Mouse (Mus musculus) urinary bladder, postnatal 4 days (tissue): ENCODE results near the gene Cdc14b.

Experiments used
- DNase-seq, 2 experiments: peaks; one replicate each; pipeline ENCODE4 v3.0.0; 2021 to 2022; ENCODE audit warnings: low spot score in 2 of 2

The Cdc14b gene

GRCm38 (mm10) chr13:64237000-64237680 is 38.0 kb downstream of the Cdc14b start:
- no peak for DNase-seq

- DNase-seq, result no peak
Observed at GRCm38 (mm10) chr13:64235777-64236176, 39.3 kb downstream of the Cdc14b start.

GRCm38 (mm10) chr13:64235062-64235715 is 39.9 kb downstream of the Cdc14b start:
- no peak for DNase-seq

GRCm38 (mm10) chr13:64233139-64233538 is 42.0 kb downstream of the Cdc14b start:
- no peak for DNase-seq

GRCm38 (mm10) chr13:64226725-64227124 is 48.4 kb downstream of the Cdc14b start:
- no peak for DNase-seq

- DNase-seq, result no peak
Observed at GRCm38 (mm10) chr13:64225738-64226137, 49.4 kb downstream of the Cdc14b start.

GRCm38 (mm10) chr13:64214891-64215290 is 60.2 kb downstream of the Cdc14b start:
- no peak for DNase-seq

GRCm38 (mm10) chr13:64211995-64212603 is 63.0 kb downstream of the Cdc14b start:
- DNase-seq, result no peak

- DNase-seq, result no peak
Observed at GRCm38 (mm10) chr13:64208146-64208545, 66.9 kb downstream of the Cdc14b start.

- DNase-seq, result no peak
Observed at GRCm38 (mm10) chr13:64205186-64205585, 69.9 kb downstream of the Cdc14b start.

GRCm38 (mm10) chr13:64204726-64205125 is 70.4 kb downstream of the Cdc14b start:
- no peak for DNase-seq

GRCm38 (mm10) chr13:64200911-64201310 is 74.2 kb downstream of the Cdc14b start:
- no peak for DNase-seq

GRCm38 (mm10) chr13:64198310-64198709 is 76.8 kb downstream of the Cdc14b start:
- no peak for DNase-seq

- DNase-seq, result no peak
Observed at GRCm38 (mm10) chr13:64197899-64198298, 77.2 kb downstream of the Cdc14b start.

- no peak for DNase-seq
Observed at GRCm38 (mm10) chr13:64187065-64187464, 88.0 kb downstream of the Cdc14b start.

GRCm38 (mm10) chr13:64186516-64186915 is 88.6 kb downstream of the Cdc14b start:
- no peak for DNase-seq

GRCm38 (mm10) chr13:64185586-64185985 is 89.5 kb downstream of the Cdc14b start:
- no peak for DNase-seq

- DNase-seq, result no peak
Observed at GRCm38 (mm10) chr13:64185176-64185575, 89.9 kb downstream of the Cdc14b start.

GRCm38 (mm10) chr13:64184361-64184760 is 90.7 kb downstream of the Cdc14b start:
- DNase-seq, result no peak

- DNase-seq, result no peak
Observed at GRCm38 (mm10) chr13:64183583-64183982, 91.5 kb downstream of the Cdc14b start.

GRCm38 (mm10) chr13:64182091-64182490 is 93.0 kb downstream of the Cdc14b start:
- DNase-seq, result no peak

GRCm38 (mm10) chr13:64180888-64181287 is 94.2 kb downstream of the Cdc14b start:
- DNase-seq, result no peak

GRCm38 (mm10) chr13:64180300-64180699 is 94.8 kb downstream of the Cdc14b start:
- DNase-seq, result no peak
